Mouse (Mus musculus): ENCODE data around the gene Gm26920. TPM values are rescaled to one million over a fixed set of nuclear protein-coding genes. Genes with fewer than 3 reads are reported as not detected.

Gene Gm26920
- 0.05 TPM for polyA plus RNA-seq (2012; fragmentation: generic; extraction: Trizol)
- long read RNA-seq, experiment 1: 0 reads
- long read RNA-seq, experiment 2, partial matches to known transcripts: 0 of 4 reads
- long read RNA-seq, experiment 2, other reads (novel, unspliced or antisense): 4 of 4 reads

DNA sequence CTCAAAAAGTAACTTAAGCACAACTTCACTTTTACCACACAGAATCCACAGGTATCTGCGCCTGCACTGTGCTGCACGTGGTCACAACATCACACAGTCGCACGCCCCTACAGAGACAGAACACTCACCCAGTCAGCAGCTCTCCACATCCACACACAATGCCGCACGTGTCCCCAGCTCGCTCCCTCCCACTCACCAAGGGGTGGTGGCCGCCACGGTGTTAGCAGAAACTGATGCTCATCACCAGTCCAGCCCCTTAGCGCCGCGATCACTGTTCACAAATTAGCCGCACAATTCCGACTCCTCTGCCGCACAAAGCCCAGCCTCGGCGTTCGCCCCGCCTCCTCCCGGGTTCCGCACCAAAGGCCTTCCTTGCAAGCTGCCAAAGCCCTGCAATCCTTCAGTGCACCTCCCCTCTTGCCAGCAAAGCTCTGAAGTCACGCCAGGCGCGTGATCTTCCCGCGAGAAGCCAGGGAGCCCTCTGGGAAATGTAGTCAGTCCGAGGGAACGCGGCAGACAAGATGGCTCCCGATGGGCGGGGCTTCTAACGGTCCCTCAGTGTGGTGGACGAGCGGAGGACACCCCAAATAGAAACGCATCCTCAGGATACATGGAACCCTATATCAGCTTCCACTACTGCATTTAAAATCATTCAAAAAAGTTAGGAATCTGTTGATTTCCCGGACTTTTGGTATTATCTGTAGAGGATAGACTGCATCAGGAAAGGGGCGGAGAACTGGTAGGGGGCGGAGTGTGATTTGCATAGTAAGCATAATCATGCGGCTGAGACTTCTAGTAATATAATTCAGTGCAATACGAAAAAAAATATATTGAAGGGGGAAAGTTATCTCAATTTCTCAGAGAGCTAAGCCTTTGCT lies at the start of gene Gm26920, which contains the start of gene Zfp566:
TSS of gene Gm26920 (minus strand) at position 319 of the 878 bp plus-strand sequence.
TSS of gene Zfp566 (minus strand) at position 436 of the 878 bp plus-strand sequence.
- H3K36me3 ChIP-seq (ENCODE audit: control insufficient read depth, insufficient read depth): peaks cover 7% of the 10 kb centered on the region
- peak within 1 kb of the TSS; percentile 39 for H3K4me3 ChIP-seq (ENCODE audit: insufficient read depth, poor library complexity, severe bottlenecking)
- H3K79me3 ChIP-seq (ENCODE audit: low read depth): peaks cover 3% of the 10 kb centered on the region
- H3ac ChIP-seq (ENCODE audit: control insufficient read depth, insufficient read length, low read depth): peak within 1 kb of the TSS; percentile 64
- TF ChIP-seq MYOG (IDR thresholded peaks at IDR 0.05; ENCODE audit: control insufficient read depth, extremely low read depth, insufficient read length) (no peak), FOSL1 (IDR thresholded peaks at IDR 0.05; ENCODE audit: insufficient read depth, low read length, poor library complexity, severe bottlenecking) (no peak), USF1 (IDR thresholded peaks at IDR 0.05; ENCODE audit: low read depth) (peak; percentile 68), CTCF (IDR thresholded peaks at IDR 0.05; ENCODE audit: control insufficient read depth, insufficient read depth, insufficient read length) (no peak), MYOD1 (IDR thresholded peaks at IDR 0.05; ENCODE audit: control insufficient read depth, insufficient read length, low read depth) (no peak), MAX (IDR thresholded peaks at IDR 0.05) (peak; percentile 90), CEBPB (IDR thresholded peaks at IDR 0.05; ENCODE audit: low read depth) (no peak)
- H3K79me2 ChIP-seq (ENCODE audit: control insufficient read depth, insufficient read depth): peaks cover 23% of the 10 kb centered on the region
- H3K27me3 ChIP-seq (ENCODE audit: control insufficient read depth, insufficient read depth, insufficient read length): no peaks in the 10 kb centered on the region

GRCm38 (mm10) chr7:30136826-30137225 lies 46.6 kb upstream of the Gm26920 start:
- Histone ChIP-seq H3K4me3 (ENCODE audit: insufficient read depth, poor library complexity, severe bottlenecking) (no peak overlapping the region), H3ac (ENCODE audit: control insufficient read depth, insufficient read length, low read depth) (no peak overlapping the region), H3K27me3 (ENCODE audit: control insufficient read depth, insufficient read depth, insufficient read length) (no peaks in the 10 kb centered on the region), H3K79me3 (ENCODE audit: low read depth) (peaks cover 13% of the 10 kb centered on the region), H3K79me2 (ENCODE audit: control insufficient read depth, insufficient read depth) (no peaks in the 10 kb centered on the region), H3K36me3 (ENCODE audit: control insufficient read depth, insufficient read depth) (peaks cover 51% of the 10 kb centered on the region)
- TF ChIP-seq FOSL1 (IDR thresholded peaks at IDR 0.05; ENCODE audit: insufficient read depth, low read length, poor library complexity, severe bottlenecking): no peak
- TF ChIP-seq CTCF (IDR thresholded peaks at IDR 0.05; ENCODE audit: control insufficient read depth, insufficient read depth, insufficient read length): no peak
- TF ChIP-seq MAX (IDR thresholded peaks at IDR 0.05): no peak
- TF ChIP-seq USF1 (IDR thresholded peaks at IDR 0.05; ENCODE audit: low read depth): no peak
- TF ChIP-seq MYOD1 (IDR thresholded peaks at IDR 0.05; ENCODE audit: control insufficient read depth, insufficient read length, low read depth): no peak
- TF ChIP-seq CEBPB (IDR thresholded peaks at IDR 0.05; ENCODE audit: low read depth): no peak
- no peak for TF ChIP-seq MYOG (IDR thresholded peaks at IDR 0.05; ENCODE audit: control insufficient read depth, extremely low read depth, insufficient read length)

DNA sequence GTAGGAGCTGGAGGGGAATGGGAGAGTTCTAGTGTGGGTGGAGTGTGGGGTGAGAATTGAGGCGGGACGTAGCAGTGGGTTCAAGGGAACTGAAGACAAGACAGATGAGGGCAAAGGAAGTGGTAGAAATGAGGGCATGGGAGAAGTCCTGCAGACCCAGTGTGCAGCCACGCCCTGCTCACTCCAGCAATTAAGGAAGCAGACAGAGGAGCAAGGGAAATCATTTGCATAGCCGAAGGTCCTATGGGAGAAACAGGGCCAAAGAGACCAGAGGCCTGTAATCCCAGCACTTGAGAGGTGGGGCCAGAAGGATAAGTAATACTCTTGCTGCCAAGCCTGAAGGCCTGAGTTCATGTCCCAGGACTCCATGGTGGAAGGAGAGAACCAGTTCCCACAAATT lies 42.2 kb upstream of the Gm26920 start:
- Histone ChIP-seq H3K4me3 (ENCODE audit: insufficient read depth, poor library complexity, severe bottlenecking) (no peak overlapping the region), H3K36me3 (ENCODE audit: control insufficient read depth, insufficient read depth) (peaks cover 81% of the 10 kb centered on the region), H3K79me2 (ENCODE audit: control insufficient read depth, insufficient read depth) (no peaks in the 10 kb centered on the region), H3K27me3 (ENCODE audit: control insufficient read depth, insufficient read depth, insufficient read length) (no peaks in the 10 kb centered on the region), H3K79me3 (ENCODE audit: low read depth) (peaks cover 6% of the 10 kb centered on the region), H3ac (ENCODE audit: control insufficient read depth, insufficient read length, low read depth) (no peak overlapping the region)
- TF ChIP-seq MYOG (IDR thresholded peaks at IDR 0.05; ENCODE audit: control insufficient read depth, extremely low read depth, insufficient read length) (no peak), MYOD1 (IDR thresholded peaks at IDR 0.05; ENCODE audit: control insufficient read depth, insufficient read length, low read depth) (no peak), FOSL1 (IDR thresholded peaks at IDR 0.05; ENCODE audit: insufficient read depth, low read length, poor library complexity, severe bottlenecking) (no peak), CTCF (IDR thresholded peaks at IDR 0.05; ENCODE audit: control insufficient read depth, insufficient read depth, insufficient read length) (no peak), USF1 (IDR thresholded peaks at IDR 0.05; ENCODE audit: low read depth) (no peak), CEBPB (IDR thresholded peaks at IDR 0.05; ENCODE audit: low read depth) (no peak), MAX (IDR thresholded peaks at IDR 0.05) (no peak)

- peaks cover 8% of the 10 kb centered on the region for H3K79me3 ChIP-seq (ENCODE audit: low read depth)
- no peaks in the 10 kb centered on the region for H3K27me3 ChIP-seq (ENCODE audit: control insufficient read depth, insufficient read depth, insufficient read length)
- no peak overlapping the region for H3ac ChIP-seq (ENCODE audit: control insufficient read depth, insufficient read length, low read depth)
- H3K4me3 ChIP-seq (ENCODE audit: insufficient read depth, poor library complexity, severe bottlenecking): no peak overlapping the region
- H3K36me3 ChIP-seq (ENCODE audit: control insufficient read depth, insufficient read depth): peaks cover 82% of the 10 kb centered on the region
- TF ChIP-seq MYOD1 (IDR thresholded peaks at IDR 0.05; ENCODE audit: control insufficient read depth, insufficient read length, low read depth) (no peak), USF1 (IDR thresholded peaks at IDR 0.05; ENCODE audit: low read depth) (no peak), MAX (IDR thresholded peaks at IDR 0.05) (no peak), CTCF (IDR thresholded peaks at IDR 0.05; ENCODE audit: control insufficient read depth, insufficient read depth, insufficient read length) (no peak), FOSL1 (IDR thresholded peaks at IDR 0.05; ENCODE audit: insufficient read depth, low read length, poor library complexity, severe bottlenecking) (no peak), CEBPB (IDR thresholded peaks at IDR 0.05; ENCODE audit: low read depth) (no peak), MYOG (IDR thresholded peaks at IDR 0.05; ENCODE audit: control insufficient read depth, extremely low read depth, insufficient read length) (no peak)
- H3K79me2 ChIP-seq (ENCODE audit: control insufficient read depth, insufficient read depth): peaks cover 7% of the 10 kb centered on the region
These were observed 39.7 kb upstream of the Gm26920 start for GRCm38 (mm10) chr7:30129900-30130299.

- H3K4me3 ChIP-seq (ENCODE audit: insufficient read depth, poor library complexity, severe bottlenecking): peak overlapping the region; percentile 61
- TF ChIP-seq CEBPB (IDR thresholded peaks at IDR 0.05; ENCODE audit: low read depth) (no peak), MAX (IDR thresholded peaks at IDR 0.05) (no peak), CTCF (IDR thresholded peaks at IDR 0.05; ENCODE audit: control insufficient read depth, insufficient read depth, insufficient read length) (no peak), MYOD1 (IDR thresholded peaks at IDR 0.05; ENCODE audit: control insufficient read depth, insufficient read length, low read depth) (no peak), FOSL1 (IDR thresholded peaks at IDR 0.05; ENCODE audit: insufficient read depth, low read length, poor library complexity, severe bottlenecking) (no peak), USF1 (IDR thresholded peaks at IDR 0.05; ENCODE audit: low read depth) (no peak), MYOG (IDR thresholded peaks at IDR 0.05; ENCODE audit: control insufficient read depth, extremely low read depth, insufficient read length) (no peak)
- peak overlapping the region; percentile 56 for H3ac ChIP-seq (ENCODE audit: control insufficient read depth, insufficient read length, low read depth)
- no peaks in the 10 kb centered on the region for H3K27me3 ChIP-seq (ENCODE audit: control insufficient read depth, insufficient read depth, insufficient read length)
- peaks cover 14% of the 10 kb centered on the region for H3K36me3 ChIP-seq (ENCODE audit: control insufficient read depth, insufficient read depth)
- peaks cover 27% of the 10 kb centered on the region for H3K79me2 ChIP-seq (ENCODE audit: control insufficient read depth, insufficient read depth)
- H3K79me3 ChIP-seq (ENCODE audit: low read depth): peaks cover 20% of the 10 kb centered on the region
These were observed 31.9 kb upstream of the Gm26920 start for GRCm38 (mm10) chr7:30122188-30122530.

Data from C2C12 (cell line).